Mouse (Mus musculus): ENCODE measurements around the gene Smad1. TPM values are rescaled to one million over a fixed set of nuclear protein-coding genes. Genes with fewer than 3 reads are reported as not detected.
A peak's percentile ranks its signal among the peaks of the same experiment; 100 is the strongest.
"Not testable (repeated sequence)": the region's sequence is repeated elsewhere in the genome, so short reads cannot be mapped to it uniquely, and the experiment has no call there.

Gene Smad1
- polyA plus RNA-seq (2014; fragmentation: Nextera tagmentation; extraction: Ambion mirVana), result 73.5 and 92.4 TPM in 2 replicates

DNA sequence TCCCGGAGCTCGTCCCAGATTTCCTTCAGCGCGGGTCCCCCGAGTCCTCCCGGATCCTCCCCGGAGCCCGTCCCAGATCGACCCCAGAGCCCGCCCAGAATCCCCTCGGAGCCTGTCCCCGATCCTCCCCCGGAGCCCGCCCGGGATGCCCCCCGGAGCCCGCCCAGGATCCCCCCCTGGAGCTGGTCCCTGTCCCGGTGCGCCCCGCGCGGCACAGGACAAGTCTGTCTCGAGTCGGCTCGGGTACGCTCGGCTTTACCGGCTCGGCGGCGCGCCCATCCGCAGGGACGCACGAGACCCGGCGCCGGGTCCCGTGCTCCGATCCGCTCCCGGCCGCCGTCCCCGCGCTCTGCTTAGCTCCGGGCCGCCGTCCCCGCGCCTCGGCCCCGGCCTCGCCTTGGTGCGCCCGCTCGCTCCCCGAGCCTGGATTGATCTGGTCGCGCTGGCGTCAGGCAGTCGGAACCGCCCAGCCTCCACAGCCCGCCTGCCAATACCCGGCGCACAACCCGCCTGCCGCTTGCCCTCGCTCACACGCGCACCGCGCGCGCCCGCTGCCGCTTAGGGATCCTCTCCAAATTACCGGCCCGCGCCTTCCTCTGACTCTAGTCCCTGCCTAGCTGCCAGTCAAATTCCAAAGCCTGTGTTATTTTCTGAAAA lies at the start of gene Smad1:
Smad1 (minus strand) TSS at position 525 of the 657 bp plus-strand sequence.
- WGBS, result 1% methylated on average over 48 of the region's 80 CpGs
- peaks cover 33% of the 10 kb centered on the region for H3K4me1 ChIP-seq (ENCODE audit: control insufficient read depth, insufficient read depth, low read length)

DNA sequence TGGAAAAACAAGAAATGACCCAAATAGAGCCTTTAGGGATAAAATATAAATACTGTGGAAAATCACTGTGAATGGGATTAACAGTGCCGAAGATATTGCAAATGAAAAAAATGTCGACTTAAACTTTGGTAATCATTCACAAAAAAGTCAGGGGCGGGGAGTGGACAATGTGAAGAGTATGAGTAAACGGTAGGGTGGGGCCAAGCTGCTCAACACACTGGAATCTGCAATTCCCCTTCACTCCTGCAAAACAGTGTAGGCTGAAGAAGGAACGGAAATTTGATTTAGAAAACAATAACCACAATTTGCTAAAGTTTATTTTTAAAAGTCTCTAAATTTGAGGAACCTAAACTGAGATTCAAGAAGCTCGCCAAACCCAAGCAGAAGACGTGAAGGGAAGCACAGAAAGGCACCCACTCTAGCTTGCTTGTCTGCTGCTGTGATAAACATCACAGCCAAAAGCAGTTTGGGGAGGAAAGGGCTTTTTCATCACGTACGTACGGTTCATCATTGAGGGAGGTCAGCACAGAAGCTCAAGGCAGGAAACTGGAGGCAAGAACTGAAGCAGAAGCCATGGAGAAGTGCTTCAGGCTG lies 48.0 kb upstream of the Smad1 start:
- no peak for ATAC-seq (ENCODE audit: low read depth)
- no peaks in the 10 kb centered on the region for H3K27me3 ChIP-seq (ENCODE audit: control insufficient read depth, insufficient read depth, low read length)
- H3K4me1 ChIP-seq (ENCODE audit: control insufficient read depth, insufficient read depth, low read length), result no peaks in the 10 kb centered on the region
- H3K27ac ChIP-seq (ENCODE audit: low read depth, low read length), result no peak overlapping the region
- H3K4me3 ChIP-seq (ENCODE audit: low read depth, low read length), result no peak overlapping the region
- no peaks in the 10 kb centered on the region for H3K36me3 ChIP-seq (ENCODE audit: control insufficient read depth, insufficient read depth, low read length)
- H3K4me2 ChIP-seq (ENCODE audit: low read depth, low read length), result no peak overlapping the region
- H3K9ac ChIP-seq (replicated peaks; ENCODE audit: low read depth, low read length), result no peak overlapping the region
- no peaks in the 10 kb centered on the region for H3K9me3 ChIP-seq (ENCODE audit: control insufficient read depth, low read length)
- WGBS, result 84% methylated on average over 10 of the region's 10 CpGs

More for the DNA sequence above, at the start of gene Smad1:
- peak within 1 kb of the TSS; percentile 98 for H3K27ac ChIP-seq (ENCODE audit: low read depth, low read length)
- peak within 1 kb of the TSS; percentile 84 for H3K4me2 ChIP-seq (ENCODE audit: low read depth, low read length)
- H3K9ac ChIP-seq (replicated peaks; ENCODE audit: low read depth, low read length), result peak within 1 kb of the TSS; percentile 98
- no peaks in the 10 kb centered on the region for H3K9me3 ChIP-seq (ENCODE audit: control insufficient read depth, low read length)
- H3K27me3 ChIP-seq (ENCODE audit: control insufficient read depth, insufficient read depth, low read length), result no peaks in the 10 kb centered on the region
- peak; percentile 94 for ATAC-seq (ENCODE audit: low read depth)
- no peaks in the 10 kb centered on the region for H3K36me3 ChIP-seq (ENCODE audit: control insufficient read depth, insufficient read depth, low read length)
- peak within 1 kb of the TSS; percentile 91 for H3K4me3 ChIP-seq (ENCODE audit: low read depth, low read length)

DNA sequence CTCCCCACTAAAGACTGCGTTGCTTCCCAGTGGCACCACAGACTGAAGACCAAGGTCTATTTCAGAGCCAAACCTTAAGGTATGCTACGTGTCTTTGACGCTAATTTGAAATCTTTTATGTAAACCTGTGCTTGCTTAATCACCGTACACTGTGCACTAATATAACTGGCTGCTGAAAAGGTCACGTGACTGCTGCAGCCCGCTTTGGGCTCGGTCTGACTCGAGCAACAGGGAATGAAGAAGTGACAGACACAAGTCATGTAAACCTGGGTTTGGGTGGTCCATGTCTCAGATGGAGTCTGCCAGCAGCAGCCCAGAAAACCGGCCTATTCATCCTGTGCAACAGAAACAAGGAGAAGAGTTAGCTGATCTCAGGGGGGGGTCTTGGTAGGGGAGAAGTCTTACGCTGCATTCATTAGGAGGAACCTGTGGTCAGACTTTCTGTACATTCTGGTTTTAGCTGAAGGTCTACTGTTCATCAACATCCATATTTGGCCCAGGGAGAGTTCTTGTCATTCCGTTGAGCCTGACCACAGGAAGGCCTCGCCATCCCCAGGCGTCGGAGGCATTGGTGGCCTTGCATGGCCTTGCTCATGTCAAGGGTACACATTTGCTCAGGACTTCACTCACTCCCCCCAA lies 44.3 kb upstream of the Smad1 start:
- H3K4me2 ChIP-seq (ENCODE audit: low read depth, low read length), result no peak overlapping the region
- WGBS, result 86% methylated on average over 14 of the region's 14 CpGs

DNA sequence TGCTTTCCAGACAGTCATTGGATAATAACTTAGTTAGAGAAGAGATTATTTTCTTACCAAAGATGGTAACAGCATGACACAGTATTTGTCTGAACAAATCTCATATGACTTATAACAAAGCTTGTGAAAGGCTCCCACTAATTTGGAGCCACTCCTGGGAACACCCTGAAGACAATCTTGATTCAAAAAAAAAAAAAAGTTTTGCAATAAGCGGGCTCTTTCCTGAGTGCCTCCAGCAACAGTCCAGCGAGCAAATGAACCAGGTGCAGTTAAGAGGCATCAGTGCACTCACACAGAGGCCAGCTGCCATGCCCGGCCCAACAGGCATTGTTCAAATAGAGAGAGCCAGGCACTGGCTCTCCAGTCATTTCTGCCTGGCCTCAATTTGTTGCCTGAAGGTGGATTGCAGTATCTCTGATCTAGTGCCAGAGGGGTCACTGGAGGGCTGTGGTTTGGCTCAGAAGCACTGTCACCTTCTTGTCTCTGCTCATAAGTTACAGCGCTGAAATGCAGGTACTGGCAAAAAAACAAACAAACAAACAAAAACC lies 34.7 kb upstream of the Smad1 start:
- Histone ChIP-seq H3K9ac (replicated peaks; ENCODE audit: low read depth, low read length) (no peak overlapping the region), H3K27ac (ENCODE audit: low read depth, low read length) (no peak overlapping the region), H3K4me3 (ENCODE audit: low read depth, low read length) (no peak overlapping the region), H3K4me1 (ENCODE audit: control insufficient read depth, insufficient read depth, low read length) (no peaks in the 10 kb centered on the region), H3K4me2 (ENCODE audit: low read depth, low read length) (no peak overlapping the region), H3K36me3 (ENCODE audit: control insufficient read depth, insufficient read depth, low read length) (no peaks in the 10 kb centered on the region), H3K27me3 (ENCODE audit: control insufficient read depth, insufficient read depth, low read length) (no peaks in the 10 kb centered on the region), H3K9me3 (ENCODE audit: control insufficient read depth, low read length) (no peaks in the 10 kb centered on the region)
- 41% methylated on average over 4 of the region's 4 CpGs for WGBS
- no peak for ATAC-seq (ENCODE audit: low read depth)

More for the DNA sequence above, 44.3 kb upstream of the Smad1 start:
- Histone ChIP-seq H3K9me3 (ENCODE audit: control insufficient read depth, low read length) (no peaks in the 10 kb centered on the region), H3K4me3 (ENCODE audit: low read depth, low read length) (no peak overlapping the region), H3K27me3 (ENCODE audit: control insufficient read depth, insufficient read depth, low read length) (no peaks in the 10 kb centered on the region), H3K36me3 (ENCODE audit: control insufficient read depth, insufficient read depth, low read length) (no peaks in the 10 kb centered on the region), H3K9ac (replicated peaks; ENCODE audit: low read depth, low read length) (no peak overlapping the region), H3K4me1 (ENCODE audit: control insufficient read depth, insufficient read depth, low read length) (no peaks in the 10 kb centered on the region), H3K27ac (ENCODE audit: low read depth, low read length) (no peak overlapping the region)
- ATAC-seq (ENCODE audit: low read depth), result no peak

DNA sequence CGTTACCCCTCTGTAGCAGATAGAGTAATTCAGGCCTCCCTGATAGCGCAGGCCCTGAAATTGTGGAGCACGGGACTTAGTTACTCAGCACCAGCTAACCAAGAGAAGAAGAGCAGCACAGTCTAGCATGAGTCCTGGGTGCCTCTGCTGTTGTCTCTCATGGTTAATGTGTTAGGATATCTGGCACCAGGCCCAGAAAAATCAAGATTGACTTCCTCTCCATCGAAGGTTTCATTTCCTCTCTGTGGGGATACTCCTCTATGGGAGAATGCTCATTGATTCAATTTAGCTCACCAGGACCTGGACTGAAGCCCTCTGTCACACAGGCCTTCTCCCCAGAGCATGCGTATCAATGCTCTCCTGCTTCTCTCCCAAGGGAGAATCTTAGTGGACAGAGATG lies 15.6 kb upstream of the Smad1 start:
- Histone ChIP-seq H3K36me3 (ENCODE audit: control insufficient read depth, insufficient read depth, low read length) (no peaks in the 10 kb centered on the region), H3K9ac (replicated peaks; ENCODE audit: low read depth, low read length) (no peak overlapping the region), H3K4me2 (ENCODE audit: low read depth, low read length) (no peak overlapping the region), H3K9me3 (ENCODE audit: control insufficient read depth, low read length) (no peaks in the 10 kb centered on the region), H3K27me3 (ENCODE audit: control insufficient read depth, insufficient read depth, low read length) (no peaks in the 10 kb centered on the region), H3K4me1 (ENCODE audit: control insufficient read depth, insufficient read depth, low read length) (no peaks in the 10 kb centered on the region), H3K4me3 (ENCODE audit: low read depth, low read length) (no peak overlapping the region), H3K27ac (ENCODE audit: low read depth, low read length) (no peak overlapping the region)
- WGBS, result 78% methylated on average over 5 of the region's 5 CpGs
- no peak for ATAC-seq (ENCODE audit: low read depth)

DNA sequence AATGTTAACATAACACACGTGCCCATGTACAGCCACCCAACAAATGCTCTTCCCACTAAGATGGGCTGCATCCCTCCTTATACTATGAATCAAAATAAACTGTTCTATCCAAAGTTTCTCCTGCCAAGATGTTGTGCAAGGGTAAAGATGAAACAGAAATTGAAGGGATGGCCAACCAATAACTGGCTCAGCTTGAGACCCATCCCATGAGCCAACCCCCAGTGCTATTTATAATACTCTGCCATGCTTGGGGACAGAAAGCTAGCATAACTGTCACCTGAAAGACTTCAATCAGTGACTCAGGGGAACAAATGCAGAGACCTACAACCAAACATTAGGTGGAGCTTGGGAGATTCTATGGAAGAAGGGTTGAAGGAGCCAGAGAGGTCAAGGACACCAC lies 11.2 kb upstream of the Smad1 start:
- H3K27ac ChIP-seq (ENCODE audit: low read depth, low read length), result no peak overlapping the region
- H3K4me1 ChIP-seq (ENCODE audit: control insufficient read depth, insufficient read depth, low read length), result no peaks in the 10 kb centered on the region
- H3K36me3 ChIP-seq (ENCODE audit: control insufficient read depth, insufficient read depth, low read length), result no peaks in the 10 kb centered on the region
- WGBS, result 97% methylated on average over 1 of the region's 1 CpGs
- no peak overlapping the region for H3K4me2 ChIP-seq (ENCODE audit: low read depth, low read length)
- no peak for ATAC-seq (ENCODE audit: low read depth)
- H3K27me3 ChIP-seq (ENCODE audit: control insufficient read depth, insufficient read depth, low read length), result no peaks in the 10 kb centered on the region
- H3K9ac ChIP-seq (replicated peaks; ENCODE audit: low read depth, low read length), result no peak overlapping the region
- no peak overlapping the region for H3K4me3 ChIP-seq (ENCODE audit: low read depth, low read length)
- H3K9me3 ChIP-seq (ENCODE audit: control insufficient read depth, low read length), result no peaks in the 10 kb centered on the region

DNA sequence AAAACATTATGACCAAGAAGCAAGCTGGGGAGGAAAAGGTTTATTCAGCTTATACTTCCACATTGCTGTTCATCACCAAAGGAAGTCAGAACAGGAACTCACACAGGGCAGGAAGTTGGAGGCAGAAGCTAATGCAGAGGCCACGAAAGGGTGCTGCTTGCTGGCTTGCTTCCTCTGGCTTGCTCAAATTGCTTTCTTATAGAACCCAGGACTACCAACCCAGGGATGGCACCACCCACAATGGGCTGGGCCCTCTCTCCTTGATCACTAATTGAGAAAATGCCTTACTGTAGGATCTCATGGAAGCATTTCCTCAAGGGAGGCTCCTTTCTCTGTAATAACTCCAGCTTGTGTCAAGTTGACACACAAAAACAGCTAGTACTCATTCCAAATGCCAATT lies 8.0 kb upstream of the Smad1 start:
- H3K27me3 ChIP-seq (ENCODE audit: control insufficient read depth, insufficient read depth, low read length); H3K9ac ChIP-seq (replicated peaks; ENCODE audit: low read depth, low read length); H3K4me3 ChIP-seq (ENCODE audit: low read depth, low read length); ATAC-seq (ENCODE audit: low read depth); H3K4me1 ChIP-seq (ENCODE audit: control insufficient read depth, insufficient read depth, low read length); H3K27ac ChIP-seq (ENCODE audit: low read depth, low read length); H3K4me2 ChIP-seq (ENCODE audit: low read depth, low read length); H3K9me3 ChIP-seq (ENCODE audit: control insufficient read depth, low read length); H3K36me3 ChIP-seq (ENCODE audit: control insufficient read depth, insufficient read depth, low read length): not testable (repeated sequence)
- 77% methylated on average over 1 of the region's 1 CpGs for WGBS

DNA sequence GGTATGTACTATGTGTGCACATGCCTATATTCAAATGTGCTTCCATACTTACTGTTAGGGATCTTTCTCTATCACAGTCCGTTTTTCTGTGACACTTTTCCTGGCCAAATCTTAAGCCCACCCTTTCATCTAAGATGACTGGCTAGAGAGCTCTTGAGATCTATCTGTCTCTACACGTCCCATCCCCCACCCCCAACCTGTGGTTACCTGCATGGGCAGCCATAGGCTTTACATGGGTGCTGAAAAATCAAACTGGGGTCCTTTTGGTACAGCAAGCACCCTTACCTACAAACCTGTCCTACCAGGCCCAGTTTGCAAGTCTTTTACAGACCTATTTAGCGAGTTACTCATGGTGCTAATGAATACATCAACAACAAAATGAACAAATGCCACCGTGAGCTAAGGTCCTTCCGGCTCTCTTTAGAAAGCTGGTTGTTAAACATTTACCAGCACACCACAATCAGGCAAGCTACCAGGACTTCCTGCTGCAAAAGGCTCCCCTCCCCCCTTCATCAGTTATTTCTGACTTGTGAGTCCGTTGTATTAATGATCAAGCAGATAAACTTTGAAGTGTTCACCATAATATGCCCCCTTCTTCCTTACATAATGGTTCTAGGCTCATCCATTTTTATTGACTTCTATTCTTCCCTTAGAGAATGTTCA lies 5.7 kb upstream of the Smad1 start:
- Histone ChIP-seq H3K4me1 (ENCODE audit: control insufficient read depth, insufficient read depth, low read length) (no peaks in the 10 kb centered on the region), H3K27ac (ENCODE audit: low read depth, low read length) (no peak overlapping the region), H3K27me3 (ENCODE audit: control insufficient read depth, insufficient read depth, low read length) (no peaks in the 10 kb centered on the region), H3K9ac (replicated peaks; ENCODE audit: low read depth, low read length) (no peak overlapping the region), H3K4me3 (ENCODE audit: low read depth, low read length) (no peak overlapping the region), H3K4me2 (ENCODE audit: low read depth, low read length) (no peak overlapping the region), H3K9me3 (ENCODE audit: control insufficient read depth, low read length) (no peaks in the 10 kb centered on the region), H3K36me3 (ENCODE audit: control insufficient read depth, insufficient read depth, low read length) (no peaks in the 10 kb centered on the region)
- 49% methylated on average over 6 of the region's 6 CpGs for WGBS
- ATAC-seq (ENCODE audit: low read depth), result no peak

Measured in neural tube, embryonic 14.5 days (tissue).